Mouse (Mus musculus) kidney, adult 2 months (tissue): ENCODE results near the gene Tmem37.

ENCODE experiments used
- CTCF ChIP-seq: fragments of 200-500 bp; conservative IDR thresholded peaks from 2 replicates; pipeline ENCODE4 v1.5.1; 2011; ENCODE audit warnings: low read depth, mild to moderate bottlenecking, control low read depth, low read length, moderate library complexity, mixed read lengths; ENCODE audit not compliant: insufficient read depth, insufficient read length
- POLR2A ChIP-seq: fragments of 200-500 bp; IDR thresholded peaks from one replicate; pipeline ENCODE4 v1.6.1; 2011; ENCODE audit warnings: low read depth, low read length, control low read depth

GRCm38 (mm10) chr1:120115671-120116081, 41.8 kb upstream of the Tmem37 start:
- TF ChIP-seq CTCF (no peak), POLR2A (no peak)
